13 mouse cellular contexts compared by ENCODE assay signal in genomic region chr2:32131205-32131834, GRCm38 (mm10). TPM values are rescaled to one million over a fixed set of nuclear protein-coding genes. Genes with fewer than 3 reads are reported as not detected.
A peak's percentile ranks its signal among the peaks of the same experiment; 100 is the strongest.
DNase-seq lines count a peak whose midpoint lies in the region; ATAC-seq and TF ChIP-seq lines count a peak whose summit lies in the region.
"Had no signal": no experiment of that assay in that cellular context is flagged by ENCODE, and none has a peak within 500 bp of the region (broad histone marks: within the 10 kb centered on the region; RNA-seq: fewer than 3 reads in every experiment).

No protein-coding gene starts in this region.

- peak overlapping the region; percentile 99 for H3K27ac ChIP-seq in heart, embryonic 11.5 days (ENCODE audit: low read depth, low read length)
- no peak overlapping the region for H3K27ac ChIP-seq in neural tube, embryonic 11.5 days (ENCODE audit: low read depth, low read length)
- H3K27ac ChIP-seq in heart, postnatal 0 days (ENCODE audit: low read depth): peak overlapping the region; percentile 94
- H3K27ac ChIP-seq in testis, adult 2 months (ENCODE audit: control insufficient read depth, insufficient read depth, low read depth, low read length): no peak overlapping the region
- H3K27ac ChIP-seq: intestine, embryonic 15.5 days; lung, embryonic 15.5 days; midbrain, embryonic 12.5 days; neural tube, embryonic 12.5 days had no signal

- no peak for DNase-seq in heart, postnatal 14 days
- no peak for DNase-seq in neural tube, embryonic 11.5 days (ENCODE audit: low spot score)
- no peak for DNase-seq in neural tube, embryonic 10.5 days (ENCODE audit: extremely low spot score, low spot score)
- no peak for DNase-seq in heart, postnatal 0 days (ENCODE audit: low spot score)
- DNase-seq: adrenal gland, postnatal 25 days; thymus, adult 18-20 months had no signal

- TF ChIP-seq EP300 in heart, postnatal 0 days (IDR thresholded peaks at IDR 0.05; ENCODE audit: low read depth): no peak

- TF ChIP-seq CTCF in heart, postnatal 0 days (IDR thresholded peaks at IDR 0.05; ENCODE audit: low read depth): no peak
- no peak for TF ChIP-seq CTCF in testis, adult 2 months (IDR thresholded peaks at IDR 0.05; ENCODE audit: control insufficient read depth, insufficient read depth, insufficient replicate concordance, low read depth, low read length)

- peak overlapping the region; percentile 63 for H3K9ac ChIP-seq in heart, embryonic 11.5 days (ENCODE audit: low read depth, low read length)
- H3K9ac ChIP-seq in neural tube, embryonic 11.5 days (ENCODE audit: low read length): peak overlapping the region; percentile 14
- H3K9ac ChIP-seq in heart, postnatal 0 days (replicated peaks; ENCODE audit: low read depth, low read length): no peak overlapping the region
- H3K9ac ChIP-seq: intestine, embryonic 15.5 days; midbrain, embryonic 12.5 days; neural tube, embryonic 12.5 days had no signal

- H3K36me3 ChIP-seq in heart, embryonic 11.5 days (ENCODE audit: control insufficient read depth, insufficient read depth, low read length): no peaks in the 10 kb centered on the region
- H3K36me3 ChIP-seq in neural tube, embryonic 11.5 days (ENCODE audit: control insufficient read depth, insufficient read depth, low read length): no peaks in the 10 kb centered on the region
- no peaks in the 10 kb centered on the region for H3K36me3 ChIP-seq in heart, postnatal 0 days (replicated peaks; ENCODE audit: control insufficient read depth, insufficient read depth, low read length)
- no peaks in the 10 kb centered on the region for H3K36me3 ChIP-seq in testis, adult 2 months (ENCODE audit: control insufficient read depth, insufficient read depth, low read length)
- H3K36me3 ChIP-seq: intestine, embryonic 15.5 days; lung, embryonic 15.5 days; midbrain, embryonic 12.5 days; neural tube, embryonic 12.5 days had no signal

- no peak overlapping the region for H3K4me3 ChIP-seq in heart, embryonic 11.5 days (ENCODE audit: low read depth, low read length)
- H3K4me3 ChIP-seq in neural tube, embryonic 11.5 days (ENCODE audit: low read depth, low read length): no peak overlapping the region
- no peak overlapping the region for H3K4me3 ChIP-seq in heart, postnatal 0 days (ENCODE audit: low read depth, low read length)
- no peak overlapping the region for H3K4me3 ChIP-seq in testis, adult 2 months (ENCODE audit: control insufficient read depth, low read depth, low read length)
- H3K4me3 ChIP-seq: intestine, embryonic 15.5 days; lung, embryonic 15.5 days; midbrain, embryonic 12.5 days; neural tube, embryonic 12.5 days had no signal

- peaks cover 47% of the 10 kb centered on the region for H3K4me1 ChIP-seq in heart, embryonic 11.5 days (ENCODE audit: control insufficient read depth, insufficient read depth, low read length)
- no peaks in the 10 kb centered on the region for H3K4me1 ChIP-seq in neural tube, embryonic 11.5 days (ENCODE audit: control insufficient read depth, insufficient read depth, low read length)
- H3K4me1 ChIP-seq in heart, postnatal 0 days (ENCODE audit: control insufficient read depth, insufficient read depth): peaks cover 30% of the 10 kb centered on the region
- H3K4me1 ChIP-seq in testis, adult 2 months (ENCODE audit: control insufficient read depth, insufficient read depth, low read length): peaks cover 3% of the 10 kb centered on the region

- peak; percentile 16; the same call in 1 of the 2 replicates for TF ChIP-seq POLR2A in testis, adult 2 months (IDR thresholded peaks at IDR 0.05; ENCODE audit: control insufficient read depth, low read depth, low read length)

- H3K4me2 ChIP-seq in heart, embryonic 11.5 days: peak overlapping the region; percentile 37
- no peak overlapping the region for H3K4me2 ChIP-seq in neural tube, embryonic 11.5 days (ENCODE audit: low read depth)
- no peak overlapping the region for H3K4me2 ChIP-seq in heart, postnatal 0 days (ENCODE audit: low read depth, low read length)
- H3K4me2 ChIP-seq: midbrain, embryonic 12.5 days; neural tube, embryonic 12.5 days had no signal

- intact Hi-C loops in heart, postnatal 14 days (cut with DNase I): loop anchor here (2.0 to 10.0 kb wide), 3 partner anchors 49 to 447 kb away; partner anchors contain the start of gene Abl1

- 0 out of 2 replicates have a peak, but pooled peaks have one; percentile 1 for ATAC-seq in heart, embryonic 11.5 days (replicated peaks; ENCODE audit: insufficient number of reproducible peaks, low FRiP score, low TSS enrichment)
- no peak for ATAC-seq in neural tube, embryonic 11.5 days (ENCODE audit: insufficient read depth, low FRiP score, low TSS enrichment)
- no peak for ATAC-seq in heart, postnatal 0 days (ENCODE audit: insufficient read depth, low read depth)
- ATAC-seq in cerebellum, adult (ENCODE audit: insufficient number of reproducible peaks, low FRiP score, low TSS enrichment): no peak
- ATAC-seq: intestine, embryonic 15.5 days had no signal

- H3K27me3 ChIP-seq in heart, embryonic 11.5 days (ENCODE audit: control insufficient read depth, insufficient read depth, low read length): no peaks in the 10 kb centered on the region
- no peaks in the 10 kb centered on the region for H3K27me3 ChIP-seq in neural tube, embryonic 11.5 days (ENCODE audit: control insufficient read depth, insufficient read depth, low read length)
- no peaks in the 10 kb centered on the region for H3K27me3 ChIP-seq in heart, postnatal 0 days (ENCODE audit: control insufficient read depth, insufficient read depth, low read length)
- no peaks in the 10 kb centered on the region for H3K27me3 ChIP-seq in testis, adult 2 months (ENCODE audit: control insufficient read depth, insufficient read depth, low read length)
- H3K27me3 ChIP-seq: intestine, embryonic 15.5 days; lung, embryonic 15.5 days; midbrain, embryonic 12.5 days; neural tube, embryonic 12.5 days had no signal

- 19% methylated on average over 9 of the region's 9 CpGs for WGBS in heart, embryonic 11.5 days (ENCODE audit: insufficient replicate concordance)
- WGBS in neural tube, embryonic 11.5 days: 86% methylated on average over 9 of the region's 9 CpGs
- 16% methylated on average over 9 of the region's 9 CpGs for WGBS in heart, postnatal 0 days

- no peaks in the 10 kb centered on the region for H3K9me3 ChIP-seq in heart, embryonic 11.5 days (replicated peaks; ENCODE audit: control insufficient read depth, low read length)
- H3K9me3 ChIP-seq in neural tube, embryonic 11.5 days (ENCODE audit: control insufficient read depth, low read length): no peaks in the 10 kb centered on the region
- H3K9me3 ChIP-seq in heart, postnatal 0 days (replicated peaks; ENCODE audit: control insufficient read depth, low read length): no peaks in the 10 kb centered on the region
- H3K9me3 ChIP-seq: intestine, embryonic 15.5 days; lung, embryonic 15.5 days; midbrain, embryonic 12.5 days; neural tube, embryonic 12.5 days had no signal

RNA-seq across cellular contexts. Expression of gene Prrc2b, which starts 19.6 kb away (rescaled TPM):
- 39.3 and 40.6 TPM in 2 replicates for polyA plus RNA-seq in heart, embryonic 11.5 days (2014; fragmentation: Nextera tagmentation; extraction: Ambion mirVana)
- 100 to 1,000 TPM in 1 of 2 experiments, 10 to 100 TPM in 1; 92.9 to 101 TPM for total RNA-seq in heart, postnatal 14 days (2021)
- polyA plus RNA-seq in neural tube, embryonic 11.5 days (2014; fragmentation: Nextera tagmentation; extraction: Ambion mirVana): 73.9 and 81.1 TPM in 2 replicates
- 66.5 and 74.1 TPM in 2 replicates for total RNA-seq in heart, postnatal 0 days (2014; rRNA removed; ENCODE audit: low replicate concordance)
- polyA plus RNA-seq in heart, postnatal 0 days (2015; fragmentation: Nextera tagmentation; extraction: Ambion mirVana): 16.1 and 19.5 TPM in 2 replicates
- 5.5 and 5.7 TPM in 2 replicates for polyA plus RNA-seq in testis, adult 2 months (2012; rRNA removed)

RNA-seq across cellular contexts. Expression of gene Plpp7, which starts 36.0 kb away (rescaled TPM):
- polyA plus RNA-seq in heart, embryonic 11.5 days (2014; fragmentation: Nextera tagmentation; extraction: Ambion mirVana): 10.0 and 11.7 TPM in 2 replicates
- total RNA-seq in heart, postnatal 14 days (2021): 10 to 100 TPM; 26.1 to 30.9 TPM
- polyA plus RNA-seq in neural tube, embryonic 11.5 days (2014; fragmentation: Nextera tagmentation; extraction: Ambion mirVana): 8.9 and 9.3 TPM in 2 replicates
- 30.7 and 56.3 TPM in 2 replicates for total RNA-seq in heart, postnatal 0 days (2014; rRNA removed; ENCODE audit: low replicate concordance)
- 23.4 and 24.0 TPM in 2 replicates for polyA plus RNA-seq in heart, postnatal 0 days (2015; fragmentation: Nextera tagmentation; extraction: Ambion mirVana)
- polyA plus RNA-seq in testis, adult 2 months (2012; rRNA removed): 4.6 and 4.7 TPM in 2 replicates

RNA-seq across cellular contexts. Expression of gene Fam78a, which starts 46.7 kb away (rescaled TPM):
- polyA plus RNA-seq in heart, embryonic 11.5 days (2014; fragmentation: Nextera tagmentation; extraction: Ambion mirVana): 43.1 and 43.7 TPM in 2 replicates
- total RNA-seq in heart, postnatal 14 days (2021): 10 to 100 TPM; 22.8 to 23.9 TPM
- polyA plus RNA-seq in neural tube, embryonic 11.5 days (2014; fragmentation: Nextera tagmentation; extraction: Ambion mirVana): 3.1 TPM in 2 replicates
- 28.7 and 34.9 TPM in 2 replicates for total RNA-seq in heart, postnatal 0 days (2014; rRNA removed; ENCODE audit: low replicate concordance)
- 14.6 and 18.0 TPM in 2 replicates for polyA plus RNA-seq in heart, postnatal 0 days (2015; fragmentation: Nextera tagmentation; extraction: Ambion mirVana)
- polyA plus RNA-seq in testis, adult 2 months (2012; rRNA removed): 276 and 286 TPM in 2 replicates

Comparison
In these comparisons a context has a peak if more than half of its experiments do, and no peak if none do; other contexts are left out.
1. H3K27ac ChIP-seq: peak in heart, embryonic 11.5 days (single experiment) and heart, postnatal 0 days (single experiment); none in neural tube, embryonic 11.5 days (single experiment) and testis, adult 2 months (single experiment).